Mouse (Mus musculus) brain, embryonic 14.5 days (tissue): ENCODE measurements around the gene Arap1.

Source experiments
- CTCF ChIP-seq: fragments of 200-500 bp; IDR thresholded peaks from 2 replicates; pipeline ENCODE4 v1.5.1; 2012; ENCODE audit warnings: inconsistent platforms, mild to moderate bottlenecking, moderate library complexity, borderline replicate concordance; ENCODE audit not compliant: insufficient read depth, insufficient read length; ENCODE audit errors: extremely low read depth
- POLR2A ChIP-seq: fragments of 200-500 bp; IDR thresholded peaks from 2 replicates; pipeline ENCODE4 v1.6.1; 2012; ENCODE audit warnings: mild to moderate bottlenecking, inconsistent platforms, borderline replicate concordance; ENCODE audit not compliant: poor library complexity, insufficient read depth, insufficient read length, severe bottlenecking; ENCODE audit errors: extremely low read depth

DNA sequence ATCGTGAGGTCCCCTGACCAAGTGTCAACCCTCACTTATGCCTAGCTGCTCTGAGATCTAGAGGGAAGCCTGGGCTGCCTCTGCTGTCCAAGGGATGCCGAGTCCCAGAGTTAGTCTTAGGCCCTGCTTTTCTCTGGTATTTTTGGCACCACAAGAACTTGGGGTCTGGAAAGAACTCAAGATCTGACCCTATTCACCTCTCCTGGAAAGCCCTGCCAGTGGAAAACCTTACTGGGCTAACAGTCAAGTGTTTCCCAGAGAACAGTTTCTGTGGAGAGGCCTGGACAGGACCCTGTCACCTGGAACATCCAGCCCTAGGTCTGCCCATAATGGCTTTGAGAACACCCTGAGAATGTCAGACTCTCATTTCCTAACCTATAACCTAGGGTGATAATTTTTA, 876 bp upstream of the Arap1 start:
- no peak for TF ChIP-seq CTCF
- no peak for TF ChIP-seq POLR2A
